Mouse (Mus musculus): Measurements from ENCODE around the gene Cers2. TPM values are rescaled to one million over a fixed set of nuclear protein-coding genes. Genes with fewer than 3 reads are reported as not detected.
"Not testable (repeated sequence)": the region's sequence is repeated elsewhere in the genome, so short reads cannot be mapped to it uniquely, and the experiment has no call there.

Cers2 gene
- polyA plus RNA-seq, 1 experiment from 2014 or later: 209 TPM

DNA sequence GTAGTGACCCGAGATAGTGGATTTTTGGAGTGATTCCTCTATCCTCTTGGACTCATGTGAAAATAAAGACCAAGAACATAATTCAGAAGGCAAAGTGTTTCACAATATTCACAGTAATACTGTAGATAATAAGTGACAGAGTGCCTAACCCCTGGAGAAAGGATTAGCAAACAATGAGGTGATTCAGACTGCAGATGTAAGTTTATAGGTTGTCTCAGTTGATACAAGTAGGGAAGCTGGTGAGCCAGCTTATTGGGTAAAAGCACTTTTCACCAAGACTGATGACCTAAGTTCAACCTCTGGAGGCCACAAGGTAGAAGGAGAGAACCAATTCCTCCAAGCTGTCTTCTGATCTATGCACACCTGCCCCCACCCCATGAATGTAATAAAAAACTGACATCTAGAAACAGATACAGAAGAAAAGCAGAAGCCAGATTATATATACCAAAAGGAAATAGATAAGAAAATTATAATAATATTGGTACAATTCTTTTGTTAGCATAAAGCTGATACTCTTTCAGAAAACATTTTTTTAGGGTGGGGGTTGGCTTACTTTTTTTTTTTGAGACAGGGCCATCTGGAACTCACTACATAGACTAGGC, 14.3 kb downstream of the Cers2 start:
- no peaks in the 10 kb centered on the region for H3K9me3 ChIP-seq (ENCODE audit: low read length)
- H3K4me1 ChIP-seq (ENCODE audit: insufficient read depth, low read length): no peaks in the 10 kb centered on the region
- ATAC-seq (ENCODE audit: low FRiP score, low TSS enrichment): no peak
- no peak overlapping the region for H3K4me3 ChIP-seq (ENCODE audit: low read length)
- no peak overlapping the region for H3K4me2 ChIP-seq (replicated peaks; ENCODE audit: low read depth, low read length)
- H3K36me3 ChIP-seq (ENCODE audit: insufficient read depth, low read length): peaks cover 71% of the 10 kb centered on the region
- 95% methylated on average over 1 of the region's 1 CpGs for WGBS
- H3K9ac ChIP-seq (replicated peaks; ENCODE audit: low read length): no peak overlapping the region
- no peaks in the 10 kb centered on the region for H3K27me3 ChIP-seq (ENCODE audit: insufficient read depth, low read length)
- no peak overlapping the region for H3K27ac ChIP-seq (ENCODE audit: low read length)

DNA sequence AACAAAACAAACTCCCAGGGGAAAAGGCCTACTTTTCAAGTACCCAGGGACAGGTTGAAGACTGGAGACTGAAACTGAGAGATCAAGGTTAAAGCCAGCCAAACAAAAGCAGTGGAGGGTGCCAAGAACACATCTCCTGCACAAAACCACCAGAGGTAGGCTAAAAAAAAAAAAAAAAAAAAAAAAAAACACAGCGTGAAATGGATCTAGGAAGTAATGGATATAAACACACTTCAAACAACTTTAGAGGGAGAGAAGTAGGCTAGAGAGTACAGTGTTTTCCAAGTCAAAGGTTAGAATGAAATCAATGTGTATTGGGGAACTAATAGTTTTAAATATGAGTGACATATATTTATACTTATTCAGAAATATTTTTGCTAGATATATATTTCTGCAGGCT, 16.9 kb downstream of the Cers2 start:
- no peaks in the 10 kb centered on the region for H3K9me3 ChIP-seq (ENCODE audit: low read length)
- ATAC-seq (ENCODE audit: low FRiP score, low TSS enrichment): no peak
- H3K27me3 ChIP-seq (ENCODE audit: insufficient read depth, low read length): no peaks in the 10 kb centered on the region
- H3K9ac ChIP-seq (replicated peaks; ENCODE audit: low read length): no peak overlapping the region
- 100% methylated on average over 1 of the region's 1 CpGs for WGBS
- H3K4me3 ChIP-seq (ENCODE audit: low read length): no peak overlapping the region
- H3K27ac ChIP-seq (ENCODE audit: low read length): no peak overlapping the region
- no peaks in the 10 kb centered on the region for H3K4me1 ChIP-seq (ENCODE audit: insufficient read depth, low read length)
- H3K36me3 ChIP-seq (ENCODE audit: insufficient read depth, low read length): peaks cover 65% of the 10 kb centered on the region
- no peak overlapping the region for H3K4me2 ChIP-seq (replicated peaks; ENCODE audit: low read depth, low read length)

GRCm38 (mm10) chr3:95337345-95337744, 22.8 kb downstream of the Cers2 start:
- Histone ChIP-seq H3K4me1 (ENCODE audit: insufficient read depth, low read length) (no peaks in the 10 kb centered on the region), H3K9me3 (ENCODE audit: low read length) (no peaks in the 10 kb centered on the region), H3K27me3 (ENCODE audit: insufficient read depth, low read length) (no peaks in the 10 kb centered on the region), H3K9ac (replicated peaks; ENCODE audit: low read length) (no peak overlapping the region), H3K27ac (ENCODE audit: low read length) (no peak overlapping the region), H3K4me2 (replicated peaks; ENCODE audit: low read depth, low read length) (no peak overlapping the region), H3K36me3 (ENCODE audit: insufficient read depth, low read length) (peaks cover 80% of the 10 kb centered on the region), H3K4me3 (ENCODE audit: low read length) (no peak overlapping the region)
- no peak for ATAC-seq (ENCODE audit: low FRiP score, low TSS enrichment)
- 84% methylated on average over 4 of the region's 4 CpGs for WGBS

DNA sequence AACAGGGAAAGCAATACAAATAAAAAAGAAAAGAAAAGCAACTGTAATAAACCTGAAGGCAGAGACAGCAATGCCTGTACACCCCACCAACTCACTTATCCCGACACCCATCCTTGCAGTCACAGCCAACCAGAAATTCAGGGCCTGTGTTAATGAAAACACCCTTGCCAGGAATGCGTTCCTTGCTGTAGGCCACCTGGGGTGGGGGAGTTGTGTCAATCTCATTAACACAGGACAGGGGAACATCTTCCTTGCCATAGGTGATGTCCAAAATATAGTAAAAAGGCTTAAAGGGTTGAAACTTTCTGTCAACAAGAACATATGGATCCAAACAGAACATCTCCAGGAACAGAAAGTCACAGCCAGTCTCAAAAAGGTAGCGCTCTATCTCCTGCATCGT, 23.7 kb downstream of the Cers2 start:
- Histone ChIP-seq H3K4me2 (replicated peaks; ENCODE audit: low read depth, low read length) (no peak overlapping the region), H3K9me3 (ENCODE audit: low read length) (no peaks in the 10 kb centered on the region), H3K27me3 (ENCODE audit: insufficient read depth, low read length) (no peaks in the 10 kb centered on the region), H3K4me3 (ENCODE audit: low read length) (no peak overlapping the region), H3K4me1 (ENCODE audit: insufficient read depth, low read length) (no peaks in the 10 kb centered on the region), H3K27ac (ENCODE audit: low read length) (no peak overlapping the region), H3K9ac (replicated peaks; ENCODE audit: low read length) (no peak overlapping the region), H3K36me3 (ENCODE audit: insufficient read depth, low read length) (peaks cover 80% of the 10 kb centered on the region)
- WGBS: 93% methylated on average over 4 of the region's 4 CpGs
- no peak for ATAC-seq (ENCODE audit: low FRiP score, low TSS enrichment)

DNA sequence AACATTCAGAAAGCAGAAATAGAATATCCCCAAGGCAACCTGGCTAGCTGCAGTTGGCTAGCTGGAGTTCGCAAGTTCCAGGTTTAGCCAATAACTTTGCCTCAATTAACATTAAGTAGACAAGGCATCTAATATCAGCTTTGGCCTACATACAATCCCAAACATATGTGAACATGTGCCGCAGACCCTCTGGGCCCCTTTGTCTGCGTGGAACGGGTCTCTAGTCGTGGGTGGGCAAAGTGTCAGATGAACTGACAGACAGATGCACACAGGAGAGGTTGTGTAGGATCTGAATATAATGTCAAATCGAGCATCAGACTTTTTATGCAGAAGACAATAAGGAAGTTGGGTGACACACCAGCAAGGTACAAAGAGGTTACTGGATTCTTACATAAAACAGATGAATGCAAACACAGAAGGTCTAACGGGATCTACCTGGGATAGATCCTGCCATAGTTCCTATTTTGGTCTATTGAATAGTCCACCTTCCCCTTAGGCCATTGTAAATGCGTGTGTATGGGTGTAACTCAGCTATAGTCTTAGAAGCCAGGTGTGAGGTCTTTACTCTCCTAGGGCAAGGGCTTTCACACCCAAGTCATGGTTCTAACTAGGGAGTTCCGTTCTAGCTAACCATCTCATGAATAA, 28.9 kb downstream of the Cers2 start:
- H3K9me3 ChIP-seq (ENCODE audit: low read length); ATAC-seq (ENCODE audit: low FRiP score, low TSS enrichment); H3K9ac ChIP-seq (replicated peaks; ENCODE audit: low read length); H3K27ac ChIP-seq (ENCODE audit: low read length); H3K4me2 ChIP-seq (replicated peaks; ENCODE audit: low read depth, low read length); H3K4me3 ChIP-seq (ENCODE audit: low read length); H3K4me1 ChIP-seq (ENCODE audit: insufficient read depth, low read length); H3K27me3 ChIP-seq (ENCODE audit: insufficient read depth, low read length): not testable (repeated sequence)
- 95% methylated on average over 9 of the region's 9 CpGs for WGBS
- peaks cover 72% of the 10 kb centered on the region for H3K36me3 ChIP-seq (ENCODE audit: insufficient read depth, low read length)

GRCm38 (mm10) chr3:95346454-95346853, 31.9 kb downstream of the Cers2 start:
- no peak overlapping the region for H3K4me3 ChIP-seq (ENCODE audit: low read length)
- ATAC-seq (ENCODE audit: low FRiP score, low TSS enrichment): no peak
- H3K36me3 ChIP-seq (ENCODE audit: insufficient read depth, low read length): peaks cover 70% of the 10 kb centered on the region
- H3K4me1 ChIP-seq (ENCODE audit: insufficient read depth, low read length): no peaks in the 10 kb centered on the region
- no peak overlapping the region for H3K4me2 ChIP-seq (replicated peaks; ENCODE audit: low read depth, low read length)
- H3K9ac ChIP-seq (replicated peaks; ENCODE audit: low read length): no peak overlapping the region
- no peaks in the 10 kb centered on the region for H3K27me3 ChIP-seq (ENCODE audit: insufficient read depth, low read length)
- peaks cover 6% of the 10 kb centered on the region for H3K9me3 ChIP-seq (ENCODE audit: low read length)
- no peak overlapping the region for H3K27ac ChIP-seq (ENCODE audit: low read length)
- WGBS: 91% methylated on average over 7 of the region's 7 CpGs

DNA sequence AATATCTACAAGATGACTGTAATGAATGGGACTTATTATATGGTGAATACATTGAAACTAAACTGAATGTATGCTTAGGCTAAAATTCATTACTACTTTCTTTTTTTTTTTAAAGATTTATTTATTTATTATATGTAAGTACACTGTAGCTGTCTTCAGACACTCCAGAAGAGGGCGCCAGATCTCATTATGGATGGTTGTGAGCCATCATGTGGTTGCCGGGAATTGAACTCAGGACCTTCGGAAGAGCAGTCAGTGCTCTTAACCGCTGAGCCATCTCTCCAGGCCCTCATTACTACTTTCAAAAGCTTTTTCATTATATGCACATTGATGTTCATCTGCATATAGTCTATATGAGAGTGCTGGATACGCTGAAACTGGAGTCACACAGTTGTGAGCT, 33.8 kb downstream of the Cers2 start:
- WGBS: 99% methylated on average over 4 of the region's 5 CpGs
- H3K36me3 ChIP-seq (ENCODE audit: insufficient read depth, low read length): peaks cover 65% of the 10 kb centered on the region

GRCm38 (mm10) chr3:95349491-95349890, 34.9 kb downstream of the Cers2 start:
- no peak overlapping the region for H3K9ac ChIP-seq (replicated peaks; ENCODE audit: low read length)
- no peaks in the 10 kb centered on the region for H3K27me3 ChIP-seq (ENCODE audit: insufficient read depth, low read length)
- ATAC-seq (ENCODE audit: low FRiP score, low TSS enrichment): no peak
- H3K36me3 ChIP-seq (ENCODE audit: insufficient read depth, low read length): peaks cover 65% of the 10 kb centered on the region
- no peaks in the 10 kb centered on the region for H3K4me1 ChIP-seq (ENCODE audit: insufficient read depth, low read length)
- peaks cover 6% of the 10 kb centered on the region for H3K9me3 ChIP-seq (ENCODE audit: low read length)
- H3K27ac ChIP-seq (ENCODE audit: low read length): no peak overlapping the region
- H3K4me3 ChIP-seq (ENCODE audit: low read length): no peak overlapping the region
- no peak overlapping the region for H3K4me2 ChIP-seq (replicated peaks; ENCODE audit: low read depth, low read length)

More for the DNA sequence above, 33.8 kb downstream of the Cers2 start:
- ATAC-seq (ENCODE audit: low FRiP score, low TSS enrichment); H3K4me2 ChIP-seq (replicated peaks; ENCODE audit: low read depth, low read length); H3K4me3 ChIP-seq (ENCODE audit: low read length); H3K4me1 ChIP-seq (ENCODE audit: insufficient read depth, low read length); H3K27ac ChIP-seq (ENCODE audit: low read length); H3K9ac ChIP-seq (replicated peaks; ENCODE audit: low read length); H3K9me3 ChIP-seq (ENCODE audit: low read length); H3K27me3 ChIP-seq (ENCODE audit: insufficient read depth, low read length): not testable (repeated sequence)

- H3K27me3 ChIP-seq (ENCODE audit: insufficient read depth, low read length); H3K4me1 ChIP-seq (ENCODE audit: insufficient read depth, low read length); H3K9ac ChIP-seq (replicated peaks; ENCODE audit: low read length); H3K27ac ChIP-seq (ENCODE audit: low read length); H3K9me3 ChIP-seq (ENCODE audit: low read length); ATAC-seq (ENCODE audit: low FRiP score, low TSS enrichment): not testable (repeated sequence)
- Histone ChIP-seq H3K4me3 (ENCODE audit: low read length) (peak overlapping the region; percentile 57), H3K4me2 (replicated peaks; ENCODE audit: low read depth, low read length) (peak overlapping the region; percentile 43), H3K36me3 (ENCODE audit: insufficient read depth, low read length) (peaks cover 20% of the 10 kb centered on the region)
- WGBS: 23% methylated on average over 7 of the region's 19 CpGs
Measured at GRCm38 (mm10) chr3:95355911-95356544, 41.4 kb downstream of the Cers2 start.
